Mouse (Mus musculus) ES-Bruce4 (cell line): Measurements from ENCODE around the gene Olfr785. TPM values are rescaled to one million over a fixed set of nuclear protein-coding genes. Genes with fewer than 3 reads are reported as not detected.
"Not testable (repeated sequence)": the region's sequence is repeated elsewhere in the genome, so short reads cannot be mapped to it uniquely, and the experiment has no call there.

Experiments used
- H3K27ac ChIP-seq: 2 replicates; pipeline ENCODE4 v1.5.1; 2012; ENCODE audit warnings: low read length, inconsistent platforms; ENCODE audit not compliant: insufficient read depth
- H3K27me3 ChIP-seq: 2 replicates; pipeline ENCODE4 v1.6.1; 2012; ENCODE audit warnings: mild to moderate bottlenecking, low read length, inconsistent platforms; ENCODE audit not compliant: control insufficient read depth, poor library complexity, insufficient read depth, severe bottlenecking
- H3K36me3 ChIP-seq: 2 replicates; pipeline ENCODE4 v1.6.1; 2012; ENCODE audit warnings: inconsistent platforms, mild to moderate bottlenecking, low read length, moderate library complexity; ENCODE audit not compliant: control insufficient read depth, poor library complexity, insufficient read depth, severe bottlenecking
- H3K4me1 ChIP-seq: one replicate; pipeline ENCODE4 v1.8.1; 2011; ENCODE audit warnings: low read length; ENCODE audit not compliant: control insufficient read depth, insufficient read depth
- H3K4me3 ChIP-seq: 2 replicates; pipeline ENCODE4 v1.5.1; 2011; ENCODE audit warnings: low read depth, mild to moderate bottlenecking, low read length
- H3K9ac ChIP-seq: 2 replicates; pipeline ENCODE4 v1.6.1; 2012; ENCODE audit warnings: low read depth, mild to moderate bottlenecking, inconsistent platforms; ENCODE audit not compliant: poor library complexity, severe bottlenecking
- H3K9me3 ChIP-seq: replicated peaks from 2 replicates; pipeline ENCODE4 v1.6.1; 2012; ENCODE audit warnings: mild to moderate bottlenecking, low read length, inconsistent platforms; ENCODE audit not compliant: control insufficient read depth, poor library complexity, insufficient read depth, severe bottlenecking
- CTCF ChIP-seq: IDR thresholded peaks from one replicate; pipeline ENCODE4 v1.8.1; 2011; ENCODE audit warnings: low read depth, low read length
- EP300 ChIP-seq: IDR thresholded peaks from 2 replicates; pipeline ENCODE4 v1.6.1; 2011; ENCODE audit warnings: low read depth, low read length; ENCODE audit not compliant: insufficient read depth
- POLR2A ChIP-seq: IDR thresholded peaks from one replicate; pipeline ENCODE4 v1.8.1; 2011; ENCODE audit warnings: low read length; ENCODE audit not compliant: insufficient read depth
- polyA plus RNA-seq: library from polyadenylated mRNA; stranded (reverse); fragments of >200 nt; gene quantifications from 2 replicates; pipeline ENCODE4 v1.2.4, GENCODE M21; 2011; ENCODE audit warnings: low read depth; ENCODE audit not compliant: missing spikeins, insufficient read depth, insufficient read length

The Olfr785 gene
- not detected in 2 replicates for polyA plus RNA-seq

GRCm38 (mm10) chr10:129405126-129405525 is at the start of gene Olfr785:
Olfr785 (plus strand) TSS chr10:129405426.
- Histone ChIP-seq H3K27ac (no peak within 1 kb of the TSS), H3K9ac (no peak within 1 kb of the TSS), H3K9me3 (no peaks in the 10 kb centered on the region), H3K27me3 (no peaks in the 10 kb centered on the region), H3K36me3 (no peaks in the 10 kb centered on the region), H3K4me3 (no peak within 1 kb of the TSS), H3K4me1 (peaks cover under 1% of the 10 kb centered on the region)
- TF ChIP-seq CTCF, result no peak
- no peak for TF ChIP-seq EP300
- no peak for TF ChIP-seq POLR2A

- not testable (repeated sequence) for H3K4me3 ChIP-seq, H3K9ac ChIP-seq, H3K4me1 ChIP-seq, H3K27ac ChIP-seq, H3K36me3 ChIP-seq, H3K27me3 ChIP-seq
- peaks cover 25% of the 10 kb centered on the region for H3K9me3 ChIP-seq
These were observed 48.7 kb upstream of the Olfr785 start for GRCm38 (mm10) chr10:129356496-129356895.

GRCm38 (mm10) chr10:129357307-129357706 is 47.9 kb upstream of the Olfr785 start:
- TF ChIP-seq POLR2A (no peak), EP300 (no peak), CTCF (no peak)
- Histone ChIP-seq H3K9me3 (peaks cover 34% of the 10 kb centered on the region), H3K4me3 (no peak overlapping the region), H3K27ac (no peak overlapping the region), H3K36me3 (no peaks in the 10 kb centered on the region), H3K4me1 (no peaks in the 10 kb centered on the region), H3K9ac (no peak overlapping the region), H3K27me3 (no peaks in the 10 kb centered on the region)

GRCm38 (mm10) chr10:129374051-129374450 is 31.2 kb upstream of the Olfr785 start:
- H3K36me3 ChIP-seq, H3K9ac ChIP-seq, H3K4me1 ChIP-seq, H3K27ac ChIP-seq, H3K27me3 ChIP-seq, H3K4me3 ChIP-seq: not testable (repeated sequence)
- peaks cover 13% of the 10 kb centered on the region; the same call in 1 of the 2 replicates for H3K9me3 ChIP-seq

GRCm38 (mm10) chr10:129383783-129384182 is 21.4 kb upstream of the Olfr785 start, which contains the start of gene Olfr784:
Olfr784 (plus strand) TSS chr10:129384083.
- Histone ChIP-seq H3K9ac (no peak within 1 kb of the TSS), H3K4me1 (no peaks in the 10 kb centered on the region), H3K27me3 (no peaks in the 10 kb centered on the region), H3K27ac (no peak within 1 kb of the TSS), H3K4me3 (no peak within 1 kb of the TSS), H3K9me3 (no peaks in the 10 kb centered on the region), H3K36me3 (no peaks in the 10 kb centered on the region)
- TF ChIP-seq CTCF, result no peak
- TF ChIP-seq POLR2A, result no peak
- no peak for TF ChIP-seq EP300

GRCm38 (mm10) chr10:129400892-129401291 is 4.3 kb upstream of the Olfr785 start:
- no peak overlapping the region for H3K4me3 ChIP-seq
- no peaks in the 10 kb centered on the region for H3K36me3 ChIP-seq
- H3K9me3 ChIP-seq, result no peaks in the 10 kb centered on the region; the same call in 1 of the 2 replicates
- no peak overlapping the region for H3K9ac ChIP-seq
- no peaks in the 10 kb centered on the region for H3K27me3 ChIP-seq
- peak; percentile 59; the same call in 1 of the 2 replicates for TF ChIP-seq EP300
- no peak for TF ChIP-seq CTCF
- H3K27ac ChIP-seq, result no peak overlapping the region
- peaks cover 2% of the 10 kb centered on the region for H3K4me1 ChIP-seq

- Histone ChIP-seq H3K9me3 (no peaks in the 10 kb centered on the region), H3K27ac (no peak within 1 kb of the TSS), H3K4me3 (no peak within 1 kb of the TSS), H3K36me3 (no peaks in the 10 kb centered on the region), H3K9ac (no peak within 1 kb of the TSS), H3K27me3 (no peaks in the 10 kb centered on the region), H3K4me1 (no peaks in the 10 kb centered on the region)
- TF ChIP-seq EP300, result no peak
- TF ChIP-seq POLR2A, result no peak
- TF ChIP-seq CTCF, result no peak
These were observed 21.8 kb downstream of the Olfr785 start, which contains the start of gene Olfr786 for GRCm38 (mm10) chr10:129427006-129427405. Olfr786 (plus strand) TSS chr10:129427306.

Other genes starting within 250 kb of the Olfr785 start
- not detected in 2 replicates for gene Olfr771, start 240.7 kb upstream of the Olfr785 start, polyA plus RNA-seq
- not detected in 2 replicates for gene Olfr772, start 227.5 kb upstream of the Olfr785 start, polyA plus RNA-seq
- not detected in 2 replicates for gene Olfr773, start 218.0 kb upstream of the Olfr785 start, polyA plus RNA-seq
- not detected in 2 replicates for gene Olfr774, start 169.2 kb upstream of the Olfr785 start, polyA plus RNA-seq
- not detected in 2 replicates for gene Olfr775, start 157.0 kb upstream of the Olfr785 start, polyA plus RNA-seq
- gene Olfr776, start 146.3 kb upstream of the Olfr785 start, polyA plus RNA-seq, result not detected in 2 replicates
- not detected in 2 replicates for gene Olfr777, start 133.9 kb upstream of the Olfr785 start, polyA plus RNA-seq
- gene Olfr780, start 87.3 kb upstream of the Olfr785 start, polyA plus RNA-seq, result not detected in 2 replicates
- gene Olfr781, start 76.6 kb upstream of the Olfr785 start, polyA plus RNA-seq, result not detected in 2 replicates
- not detected in 2 replicates for gene Olfr782, start 56.6 kb upstream of the Olfr785 start, polyA plus RNA-seq
- not detected in 2 replicates for gene Olfr784, start 21.3 kb upstream of the Olfr785 start, polyA plus RNA-seq
- not detected in 2 replicates for gene Olfr786, start 21.9 kb downstream of the Olfr785 start, polyA plus RNA-seq
- gene Olfr787, start 56.4 kb downstream of the Olfr785 start, polyA plus RNA-seq, result 0.14 TPM in 1 of 2 replicates, not detected in the other
- gene Olfr788, start 65.6 kb downstream of the Olfr785 start, polyA plus RNA-seq, result not detected in 2 replicates
- gene Olfr789, start 79.3 kb downstream of the Olfr785 start, polyA plus RNA-seq, result not detected in 2 replicates
- not detected in 2 replicates for gene Olfr790, start 93.1 kb downstream of the Olfr785 start, polyA plus RNA-seq
- gene Olfr791, start 116.4 kb downstream of the Olfr785 start, polyA plus RNA-seq, result not detected in 2 replicates
- gene Olfr792, start 133.7 kb downstream of the Olfr785 start, polyA plus RNA-seq, result not detected in 2 replicates
- gene Olfr794, start 162.2 kb downstream of the Olfr785 start, polyA plus RNA-seq, result 0.29 TPM in 1 of 2 replicates, not detected in the other
- gene Olfr796, start 207.1 kb downstream of the Olfr785 start, polyA plus RNA-seq, result 0.24 TPM in 1 of 2 replicates, not detected in the other
- gene Olfr798, start 222.5 kb downstream of the Olfr785 start, polyA plus RNA-seq, result not detected in 2 replicates
- gene Olfr799, start 232.1 kb downstream of the Olfr785 start, polyA plus RNA-seq, result not detected in 2 replicates